Mouse (Mus musculus) testis, adult 2 months (tissue): ENCODE measurements around the gene Gm49394. TPM values are rescaled to one million over a fixed set of nuclear protein-coding genes. Genes with fewer than 3 reads are reported as not detected.

Experiments
- H3K27ac ChIP-seq: fragments of 200-500 bp; 2 replicates; pipeline ENCODE4 v1.5.1; 2012; ENCODE audit warnings: low read depth, low read length; ENCODE audit not compliant: control insufficient read depth, insufficient read depth
- H3K27me3 ChIP-seq: fragments of 200-500 bp; 2 replicates; pipeline ENCODE4 v1.6.1; 2012; ENCODE audit warnings: mild to moderate bottlenecking, low read length, moderate library complexity; ENCODE audit not compliant: control insufficient read depth, insufficient read depth
- H3K36me3 ChIP-seq: fragments of 200-500 bp; 2 replicates; pipeline ENCODE4 v1.6.1; 2012; ENCODE audit warnings: mild to moderate bottlenecking, low read length; ENCODE audit not compliant: control insufficient read depth, insufficient read depth
- H3K4me1 ChIP-seq: fragments of 200-500 bp; 2 replicates; pipeline ENCODE4 v1.6.1; 2012; ENCODE audit warnings: low read length; ENCODE audit not compliant: control insufficient read depth, insufficient read depth
- H3K4me3 ChIP-seq: fragments of 200-500 bp; 2 replicates; pipeline ENCODE4 v1.5.1; 2012; ENCODE audit warnings: low read depth, mild to moderate bottlenecking, low read length, moderate library complexity, mixed read lengths; ENCODE audit not compliant: control insufficient read depth
- CTCF ChIP-seq: fragments of 200-500 bp; IDR thresholded peaks from 2 replicates; pipeline ENCODE4 v1.5.1; 2012; ENCODE audit warnings: low read depth, mild to moderate bottlenecking, inconsistent platforms, low read length, moderate library complexity; ENCODE audit not compliant: control insufficient read depth, insufficient read depth, insufficient replicate concordance
- POLR2A ChIP-seq: fragments of 200-500 bp; IDR thresholded peaks from 2 replicates; pipeline ENCODE4 v1.6.1; 2012; ENCODE audit warnings: low read depth, mild to moderate bottlenecking, inconsistent platforms, low read length, moderate library complexity; ENCODE audit not compliant: control insufficient read depth
- polyA plus RNA-seq: library from polyadenylated mRNA; depleted of rRNA; stranded (reverse); fragments of >200 nt; gene quantifications from 2 replicates; pipeline ENCODE4 v1.2.3, GENCODE M21; 2012; rRNA removed

Gene Gm49394
- 0.11 and 0.21 TPM in 2 replicates for polyA plus RNA-seq

- TF ChIP-seq POLR2A: no peak
- Histone ChIP-seq H3K27me3 (no peaks in the 10 kb centered on the region), H3K4me3 (no peak within 1 kb of the TSS), H3K4me1 (no peaks in the 10 kb centered on the region), H3K36me3 (no peaks in the 10 kb centered on the region), H3K27ac (no peak within 1 kb of the TSS)
Measured at GRCm38 (mm10) chr7:142669751-142670625, at the start of gene Gm49394. Gm49394 (minus strand) TSS chr7:142669942.

GRCm38 (mm10) chr7:142714783-142715498 lies 45.2 kb upstream of the Gm49394 start:
- Histone ChIP-seq H3K4me1 (no peaks in the 10 kb centered on the region), H3K27me3 (no peaks in the 10 kb centered on the region), H3K4me3 (no peak overlapping the region), H3K27ac (no peak overlapping the region), H3K36me3 (no peaks in the 10 kb centered on the region)
- TF ChIP-seq POLR2A: no peak
- 0 out of 2 replicates have a peak, but pooled peaks have one; percentile 11 for TF ChIP-seq CTCF

GRCm38 (mm10) chr7:142706873-142707272 lies 37.1 kb upstream of the Gm49394 start:
- Histone ChIP-seq H3K27me3 (no peaks in the 10 kb centered on the region), H3K4me3 (no peak overlapping the region), H3K4me1 (no peaks in the 10 kb centered on the region), H3K27ac (no peak overlapping the region), H3K36me3 (no peaks in the 10 kb centered on the region)
- TF ChIP-seq CTCF: no peak

GRCm38 (mm10) chr7:142699334-142699860 lies 29.7 kb upstream of the Gm49394 start:
- TF ChIP-seq POLR2A: no peak
- TF ChIP-seq CTCF: no peak
- Histone ChIP-seq H3K4me3 (no peak overlapping the region), H3K27me3 (no peaks in the 10 kb centered on the region), H3K36me3 (no peaks in the 10 kb centered on the region), H3K27ac (no peak overlapping the region), H3K4me1 (no peaks in the 10 kb centered on the region)

GRCm38 (mm10) chr7:142678611-142679010 lies 8.9 kb upstream of the Gm49394 start:
- Histone ChIP-seq H3K27me3 (no peaks in the 10 kb centered on the region), H3K36me3 (no peaks in the 10 kb centered on the region), H3K27ac (no peak overlapping the region), H3K4me3 (no peak overlapping the region), H3K4me1 (no peaks in the 10 kb centered on the region)
- TF ChIP-seq POLR2A: no peak
- no peak for TF ChIP-seq CTCF

- Histone ChIP-seq H3K4me1 (no peaks in the 10 kb centered on the region), H3K4me3 (no peak overlapping the region), H3K27ac (no peak overlapping the region), H3K36me3 (no peaks in the 10 kb centered on the region), H3K27me3 (no peaks in the 10 kb centered on the region)
- TF ChIP-seq POLR2A (no peak), CTCF (no peak)
Measured at GRCm38 (mm10) chr7:142675644-142676043, 5.9 kb upstream of the Gm49394 start.

- no peak for TF ChIP-seq CTCF
- TF ChIP-seq POLR2A: no peak
- no peaks in the 10 kb centered on the region for H3K36me3 ChIP-seq
- no peak overlapping the region for H3K4me3 ChIP-seq
- no peak overlapping the region for H3K27ac ChIP-seq
- H3K4me1 ChIP-seq: no peaks in the 10 kb centered on the region
- H3K27me3 ChIP-seq: no peaks in the 10 kb centered on the region
Measured at GRCm38 (mm10) chr7:142675141-142675540, 5.4 kb upstream of the Gm49394 start.
